Mouse (Mus musculus) layer of hippocampus, postnatal 36 days (tissue): Measurements from ENCODE around the gene Gm10153. TPM values are rescaled to one million over a fixed set of nuclear protein-coding genes. Genes with fewer than 3 reads are reported as not detected.
A peak's percentile ranks its signal among the peaks of the same experiment; 100 is the strongest.
"Not testable (repeated sequence)": the region's sequence is repeated elsewhere in the genome, so short reads cannot be mapped to it uniquely, and the experiment has no call there.

Source experiments
- DNase-seq, 2 experiments: peaks; one replicate each; pipeline ENCODE4 v3.0.0; 2022
- total RNA-seq, 2 experiments: library from RNA; stranded (reverse); gene quantifications; 2 replicates each; pipeline ENCODE4 v1.2.3; 2021

Gene Gm10153
- not detected for total RNA-seq

- DNase-seq, result no peak
Observed at GRCm38 (mm10) chr7:142190289-142190688, at the start of gene Gm10153. Gene Gm10153 (minus strand): TSS chr7:142190389.

- no peak for DNase-seq
Observed at GRCm38 (mm10) chr7:142231540-142231939, 41.4 kb upstream of the Gm10153 start.

GRCm38 (mm10) chr7:142229871-142230270 lies 39.7 kb upstream of the Gm10153 start, which contains the start of gene Krtap5-5:
Gene Krtap5-5 (minus strand): TSS chr7:142229971.
- not testable (repeated sequence) for DNase-seq

GRCm38 (mm10) chr7:142224518-142224917 lies 34.3 kb upstream of the Gm10153 start:
- DNase-seq, result no peak

- DNase-seq, result not testable (repeated sequence)
Observed at GRCm38 (mm10) chr7:142212136-142212535, 21.9 kb upstream of the Gm10153 start.

- no peak for DNase-seq
Observed at GRCm38 (mm10) chr7:142211559-142211958, 21.4 kb upstream of the Gm10153 start, which contains the start of gene Gm7579. Gene Gm7579 (plus strand): TSS chr7:142211859.

GRCm38 (mm10) chr7:142206891-142207290 lies 16.7 kb upstream of the Gm10153 start:
- not testable (repeated sequence) for DNase-seq

- DNase-seq, result no peak
Observed at GRCm38 (mm10) chr7:142205488-142205887, 15.3 kb upstream of the Gm10153 start.

GRCm38 (mm10) chr7:142201064-142201463 lies 10.9 kb upstream of the Gm10153 start, which contains the start of gene Krtap5-3:
Gene Krtap5-3 (plus strand): TSS chr7:142201364.
- no peak for DNase-seq

GRCm38 (mm10) chr7:142198748-142199147 lies 8.6 kb upstream of the Gm10153 start:
- DNase-seq, result no peak

- DNase-seq, result no peak
Observed at GRCm38 (mm10) chr7:142188156-142188555, 2.0 kb downstream of the Gm10153 start.

- no peak for DNase-seq
Observed at GRCm38 (mm10) chr7:142181021-142181420, 9.2 kb downstream of the Gm10153 start.

GRCm38 (mm10) chr7:142178685-142179084 lies 11.5 kb downstream of the Gm10153 start:
- peak in 1 of 2 experiments; percentile 9 for DNase-seq

GRCm38 (mm10) chr7:142175905-142176304 lies 14.3 kb downstream of the Gm10153 start, which contains the start of gene Krtap5-2:
Gene Krtap5-2 (minus strand): TSS chr7:142176005.
- DNase-seq, result not testable (repeated sequence)

GRCm38 (mm10) chr7:142169836-142170235 lies 20.4 kb downstream of the Gm10153 start:
- no peak for DNase-seq

- DNase-seq, result not testable (repeated sequence)
Observed at GRCm38 (mm10) chr7:142165639-142166038, 24.6 kb downstream of the Gm10153 start, which contains the start of gene Gm4553. Gene Gm4553 (minus strand): TSS chr7:142165739.

- DNase-seq, result no peak
Observed at GRCm38 (mm10) chr7:142159366-142159765, 30.8 kb downstream of the Gm10153 start.

- DNase-seq, result not testable (repeated sequence)
Observed at GRCm38 (mm10) chr7:142157013-142157412, 33.2 kb downstream of the Gm10153 start, which contains the start of gene Gm29735. Gene Gm29735 (minus strand): TSS chr7:142157113.

GRCm38 (mm10) chr7:142155308-142155707 lies 34.9 kb downstream of the Gm10153 start:
- DNase-seq, result no peak

- DNase-seq, result no peak
Observed at GRCm38 (mm10) chr7:142152191-142152590, 38.0 kb downstream of the Gm10153 start.

GRCm38 (mm10) chr7:142148633-142149032 lies 41.6 kb downstream of the Gm10153 start:
- no peak for DNase-seq

- peak in 1 of 2 experiments; percentile 19 for DNase-seq
Observed at GRCm38 (mm10) chr7:142146033-142146432, 44.2 kb downstream of the Gm10153 start.

GRCm38 (mm10) chr7:142145413-142145940 lies 44.7 kb downstream of the Gm10153 start:
- no peak for DNase-seq

- DNase-seq, result no peak
Observed at GRCm38 (mm10) chr7:142144507-142144906, 45.7 kb downstream of the Gm10153 start, which contains the start of gene Gm45337. Gene Gm45337 (minus strand): TSS chr7:142144607.
